Mouse (Mus musculus): Measurements from ENCODE around the gene Dennd5a. TPM values are rescaled to one million over a fixed set of nuclear protein-coding genes. Genes with fewer than 3 reads are reported as not detected.
"Not testable (repeated sequence)": the region's sequence is repeated elsewhere in the genome, so short reads cannot be mapped to it uniquely, and the experiment has no call there.

Gene Dennd5a
- 181 and 184 TPM in 2 replicates for total RNA-seq (2017)

GRCm38 (mm10) chr7:109959716-109960612 lies at the start of gene Dennd5a:
Gene Dennd5a (minus strand): TSS chr7:109960470.
- peak; percentile 59 for ATAC-seq (ENCODE audit: extremely low read depth, insufficient number of reproducible peaks, low FRiP score, poor library complexity, severe bottlenecking)

- ATAC-seq (ENCODE audit: extremely low read depth, insufficient number of reproducible peaks, low FRiP score, poor library complexity, severe bottlenecking) = no peak
These were observed 48.8 kb upstream of the Dennd5a start for GRCm38 (mm10) chr7:110009084-110009483.

- no peak for ATAC-seq (ENCODE audit: extremely low read depth, insufficient number of reproducible peaks, low FRiP score, poor library complexity, severe bottlenecking)
These were observed 48.2 kb upstream of the Dennd5a start for GRCm38 (mm10) chr7:110008513-110008912.

- peak; percentile 84 for ATAC-seq (ENCODE audit: extremely low read depth, insufficient number of reproducible peaks, low FRiP score, poor library complexity, severe bottlenecking)
These were observed 46.4 kb upstream of the Dennd5a start for GRCm38 (mm10) chr7:110006471-110007195.

- ATAC-seq (ENCODE audit: extremely low read depth, insufficient number of reproducible peaks, low FRiP score, poor library complexity, severe bottlenecking) = no peak
These were observed 45.7 kb upstream of the Dennd5a start for GRCm38 (mm10) chr7:110005976-110006375.

GRCm38 (mm10) chr7:110002968-110003367 lies 42.7 kb upstream of the Dennd5a start:
- peak; percentile 47; the same call in 1 of the 2 replicates for ATAC-seq (ENCODE audit: extremely low read depth, insufficient number of reproducible peaks, low FRiP score, poor library complexity, severe bottlenecking)

- peak; percentile 51 for ATAC-seq (ENCODE audit: extremely low read depth, insufficient number of reproducible peaks, low FRiP score, poor library complexity, severe bottlenecking)
These were observed 41.8 kb upstream of the Dennd5a start for GRCm38 (mm10) chr7:110002092-110002491.

GRCm38 (mm10) chr7:109998388-109998787 lies 38.1 kb upstream of the Dennd5a start:
- no peak for ATAC-seq (ENCODE audit: extremely low read depth, insufficient number of reproducible peaks, low FRiP score, poor library complexity, severe bottlenecking)

- no peak for ATAC-seq (ENCODE audit: extremely low read depth, insufficient number of reproducible peaks, low FRiP score, poor library complexity, severe bottlenecking)
These were observed 33.1 kb upstream of the Dennd5a start for GRCm38 (mm10) chr7:109993157-109993959.

GRCm38 (mm10) chr7:109991286-109991685 lies 31.0 kb upstream of the Dennd5a start:
- ATAC-seq (ENCODE audit: extremely low read depth, insufficient number of reproducible peaks, low FRiP score, poor library complexity, severe bottlenecking) = no peak

GRCm38 (mm10) chr7:109986775-109987174 lies 26.5 kb upstream of the Dennd5a start, which contains the start of gene Tmem41b:
Gene Tmem41b (minus strand): TSS chr7:109986929.
- ATAC-seq (ENCODE audit: extremely low read depth, insufficient number of reproducible peaks, low FRiP score, poor library complexity, severe bottlenecking) = not testable (repeated sequence)

GRCm38 (mm10) chr7:109986133-109986669 lies 25.9 kb upstream of the Dennd5a start:
- ATAC-seq (ENCODE audit: extremely low read depth, insufficient number of reproducible peaks, low FRiP score, poor library complexity, severe bottlenecking) = peak; percentile 99

- ATAC-seq (ENCODE audit: extremely low read depth, insufficient number of reproducible peaks, low FRiP score, poor library complexity, severe bottlenecking) = no peak
These were observed 25.4 kb upstream of the Dennd5a start for GRCm38 (mm10) chr7:109985661-109986132.

- not testable (repeated sequence) for ATAC-seq (ENCODE audit: extremely low read depth, insufficient number of reproducible peaks, low FRiP score, poor library complexity, severe bottlenecking)
These were observed 24.3 kb upstream of the Dennd5a start for GRCm38 (mm10) chr7:109984608-109985007.

- ATAC-seq (ENCODE audit: extremely low read depth, insufficient number of reproducible peaks, low FRiP score, poor library complexity, severe bottlenecking) = not testable (repeated sequence)
These were observed 16.9 kb upstream of the Dennd5a start for GRCm38 (mm10) chr7:109977131-109977530.

- ATAC-seq (ENCODE audit: extremely low read depth, insufficient number of reproducible peaks, low FRiP score, poor library complexity, severe bottlenecking) = no peak
These were observed 15.9 kb upstream of the Dennd5a start for GRCm38 (mm10) chr7:109975966-109976715.

GRCm38 (mm10) chr7:109969542-109969941 lies 9.3 kb upstream of the Dennd5a start:
- no peak for ATAC-seq (ENCODE audit: extremely low read depth, insufficient number of reproducible peaks, low FRiP score, poor library complexity, severe bottlenecking)

GRCm38 (mm10) chr7:109968924-109969450 lies 8.7 kb upstream of the Dennd5a start:
- ATAC-seq (ENCODE audit: extremely low read depth, insufficient number of reproducible peaks, low FRiP score, poor library complexity, severe bottlenecking) = no peak

All from neutrophil, adult 5-6 weeks (primary cell).